Mouse (Mus musculus) heart, adult 2 months (tissue): ENCODE measurements around the gene AI467606. TPM values are rescaled to one million over a fixed set of nuclear protein-coding genes. Genes with fewer than 3 reads are reported as not detected.

Experiments used
- DNase-seq, 2 experiments: peaks; one replicate each; pipeline ENCODE4 v3.0.0; 2021
- H3K27ac ChIP-seq: fragments of 200-600 bp; 2 replicates; pipeline ENCODE4 v1.8.1; 2022
- H3K27me3 ChIP-seq: fragments of 200-500 bp; 2 replicates; pipeline ENCODE4 v1.6.1; 2012; ENCODE audit warnings: mild to moderate bottlenecking, low read length, inconsistent platforms, mixed read lengths; ENCODE audit not compliant: control insufficient read depth, insufficient read depth
- H3K36me3 ChIP-seq: fragments of 200-500 bp; 2 replicates; pipeline ENCODE4 v1.6.1; 2012; ENCODE audit warnings: low read length, inconsistent platforms; ENCODE audit not compliant: control insufficient read depth, insufficient read depth
- H3K4me1 ChIP-seq: fragments of 200-500 bp; 2 replicates; pipeline ENCODE4 v1.6.1; 2011; ENCODE audit warnings: low read length; ENCODE audit not compliant: control insufficient read depth, insufficient read depth
- H3K4me3 ChIP-seq: fragments of 200-600 bp; 2 replicates; pipeline ENCODE4 v1.8.1; 2022
- H3K79me2 ChIP-seq: fragments of 200-500 bp; replicated peaks from 2 replicates; pipeline ENCODE4 v1.6.1; 2012; ENCODE audit warnings: mild to moderate bottlenecking, inconsistent platforms, low read length, moderate library complexity, mixed read lengths; ENCODE audit not compliant: control insufficient read depth, insufficient read depth
- H3K9ac ChIP-seq: fragments of 200-500 bp; 2 replicates; pipeline ENCODE4 v1.6.1; 2012; ENCODE audit warnings: low read depth, mild to moderate bottlenecking, control low read depth, inconsistent platforms, low read length, mixed read lengths
- CTCF ChIP-seq: fragments of 200-600 bp; IDR thresholded peaks from 2 replicates; pipeline ENCODE4 v1.8.1; 2022; ENCODE audit warnings: antibody characterized with exemption, mild to moderate bottlenecking, moderate library complexity
- EP300 ChIP-seq: fragments of 200-500 bp; IDR thresholded peaks from 2 replicates; pipeline ENCODE4 v1.6.1; 2011; ENCODE audit warnings: low read depth, low read length, control low read depth; ENCODE audit not compliant: insufficient read depth
- POLR2A ChIP-seq: fragments of 200-500 bp; IDR thresholded peaks from 2 replicates; pipeline ENCODE4 v1.6.1; 2011; ENCODE audit warnings: mild to moderate bottlenecking, low read depth, low read length, control low read depth; ENCODE audit not compliant: insufficient read depth
- WGBS: fragments of 180-500 bp; shearing (Covaris S2); methylation state at CpG from one replicate; pipeline ENCODE4 v1.1.7; 2018; 5-methylcytosine and 5-hydroxymethylcytosine counted together
- intact Hi-C: fragments of 180-260 bp; cut with DNase I; formaldehyde crosslinking; loops from one replicate; pipeline ENCODE4 v1.15.1; 2025
- polyA plus RNA-seq: library from polyadenylated mRNA; depleted of rRNA; stranded (reverse); fragments of >200 nt; gene quantifications from 2 replicates; pipeline ENCODE4 v1.2.3, GENCODE M21; 2012
- total RNA-seq, 2 experiments: library from RNA; stranded (reverse); gene quantifications; 2 replicates each; pipeline ENCODE4 v1.2.3; 2021

AI467606 gene
- total and polyA plus RNA-seq, 3 experiments, result 1.5 to 4.7 (median 2.1) TPM

GRCm38 (mm10) chr7:127073221-127073620 is 17.9 kb upstream of the AI467606 start:
- no peaks in the 10 kb centered on the region for H3K79me2 ChIP-seq
- DNase-seq, result no peak

GRCm38 (mm10) chr7:127076188-127076587 is 15.0 kb upstream of the AI467606 start:
- 78% methylated on average over 5 of the region's 5 CpGs for WGBS
- intact Hi-C loops, result no loop called here
- H3K4me1 ChIP-seq, result no peaks in the 10 kb centered on the region
- H3K27me3 ChIP-seq, result no peaks in the 10 kb centered on the region
- no peaks in the 10 kb centered on the region for H3K79me2 ChIP-seq
- H3K9ac ChIP-seq, result no peak overlapping the region
- no peak for DNase-seq
- no peak overlapping the region for H3K27ac ChIP-seq
- no peaks in the 10 kb centered on the region for H3K36me3 ChIP-seq
- TF ChIP-seq CTCF, result no peak
- no peak for TF ChIP-seq EP300
- TF ChIP-seq POLR2A, result no peak
- no peak overlapping the region for H3K4me3 ChIP-seq

More at GRCm38 (mm10) chr7:127073221-127073620, 17.9 kb upstream of the AI467606 start:
- no peak overlapping the region for H3K4me3 ChIP-seq
- no peak overlapping the region for H3K27ac ChIP-seq
- WGBS, result 65% methylated on average over 4 of the region's 4 CpGs
- H3K4me1 ChIP-seq, result no peaks in the 10 kb centered on the region
- TF ChIP-seq EP300 (no peak), POLR2A (no peak), CTCF (no peak)
- intact Hi-C loops, result no loop called here
- no peaks in the 10 kb centered on the region for H3K27me3 ChIP-seq
- H3K36me3 ChIP-seq, result no peaks in the 10 kb centered on the region
- H3K9ac ChIP-seq, result no peak overlapping the region

GRCm38 (mm10) chr7:127077692-127078091 is 13.5 kb upstream of the AI467606 start:
- no peak overlapping the region for H3K4me3 ChIP-seq
- H3K27ac ChIP-seq, result no peak overlapping the region
- intact Hi-C loops, result no loop called here
- no peak for DNase-seq
- no peaks in the 10 kb centered on the region for H3K27me3 ChIP-seq
- 88% methylated on average over 3 of the region's 3 CpGs for WGBS
- no peak for TF ChIP-seq EP300
- no peak for TF ChIP-seq CTCF
- TF ChIP-seq POLR2A, result no peak
- no peak overlapping the region for H3K9ac ChIP-seq
- no peaks in the 10 kb centered on the region for H3K4me1 ChIP-seq
- H3K79me2 ChIP-seq, result no peaks in the 10 kb centered on the region
- no peaks in the 10 kb centered on the region for H3K36me3 ChIP-seq

GRCm38 (mm10) chr7:127080045-127080444 is 11.1 kb upstream of the AI467606 start:
- 40% methylated on average over 3 of the region's 3 CpGs for whole genome bisulfite sequencing
- Histone ChIP-seq H3K4me1 (no peaks in the 10 kb centered on the region), H3K27ac (no peak overlapping the region), H3K4me3 (no peak overlapping the region), H3K9ac (no peak overlapping the region), H3K79me2 (no peaks in the 10 kb centered on the region), H3K36me3 (no peaks in the 10 kb centered on the region), H3K27me3 (no peaks in the 10 kb centered on the region)
- intact Hi-C loops, result no loop called here
- TF ChIP-seq POLR2A (no peak), EP300 (no peak), CTCF (no peak)
- DNase-seq, result no peak

- Histone ChIP-seq H3K4me1 (no peaks in the 10 kb centered on the region), H3K27me3 (no peaks in the 10 kb centered on the region), H3K27ac (no peak overlapping the region), H3K4me3 (no peak overlapping the region), H3K36me3 (no peaks in the 10 kb centered on the region), H3K9ac (no peak overlapping the region), H3K79me2 (no peaks in the 10 kb centered on the region)
- 55% methylated on average over 8 of the region's 8 CpGs for WGBS
- TF ChIP-seq POLR2A (no peak), EP300 (no peak), CTCF (no peak)
- no peak for DNase-seq
- intact Hi-C loops, result no loop called here
These were observed 8.9 kb upstream of the AI467606 start for GRCm38 (mm10) chr7:127082271-127082670.

GRCm38 (mm10) chr7:127082995-127083394 is 8.2 kb upstream of the AI467606 start:
- intact Hi-C loops, result no loop called here
- H3K36me3 ChIP-seq, result no peaks in the 10 kb centered on the region

More at GRCm38 (mm10) chr7:127082995-127083394, 8.2 kb upstream of the AI467606 start:
- Histone ChIP-seq H3K27ac (no peak overlapping the region), H3K27me3 (no peaks in the 10 kb centered on the region), H3K9ac (no peak overlapping the region), H3K4me3 (no peak overlapping the region), H3K79me2 (no peaks in the 10 kb centered on the region), H3K4me1 (no peaks in the 10 kb centered on the region)
- TF ChIP-seq EP300 (no peak), CTCF (no peak), POLR2A (no peak)
- WGBS, result 36% methylated on average over 2 of the region's 2 CpGs
- DNase-seq, result no peak
